Mouse (Mus musculus): ENCODE measurements around the gene Ppp2r2d.

The Ppp2r2d gene

GRCm38 (mm10) chr7:138856670-138857069 lies 10.8 kb downstream of the Ppp2r2d start:
- no peak for DNase-seq (ENCODE audit: low spot score in 2 of 2)

GRCm38 (mm10) chr7:138863950-138864572 lies 18.2 kb downstream of the Ppp2r2d start:
- DNase-seq (ENCODE audit: low spot score in 2 of 2): no peak

GRCm38 (mm10) chr7:138864776-138865175 lies 18.9 kb downstream of the Ppp2r2d start:
- no peak for DNase-seq (ENCODE audit: low spot score in 2 of 2)

GRCm38 (mm10) chr7:138867286-138867685 lies 21.4 kb downstream of the Ppp2r2d start:
- no peak for DNase-seq (ENCODE audit: low spot score in 2 of 2)

GRCm38 (mm10) chr7:138868316-138868715 lies 22.4 kb downstream of the Ppp2r2d start:
- DNase-seq (ENCODE audit: low spot score in 2 of 2): no peak

- no peak for DNase-seq (ENCODE audit: low spot score in 2 of 2)
Measured at GRCm38 (mm10) chr7:138872956-138873355, 27.1 kb downstream of the Ppp2r2d start.

- no peak for DNase-seq (ENCODE audit: low spot score in 2 of 2)
Measured at GRCm38 (mm10) chr7:138875031-138875430, 29.2 kb downstream of the Ppp2r2d start.

GRCm38 (mm10) chr7:138883724-138884123 lies 37.8 kb downstream of the Ppp2r2d start:
- DNase-seq (ENCODE audit: low spot score in 2 of 2): no peak

- DNase-seq (ENCODE audit: low spot score in 2 of 2): no peak
Measured at GRCm38 (mm10) chr7:138885365-138886289, 39.7 kb downstream of the Ppp2r2d start.

GRCm38 (mm10) chr7:138898122-138898521 lies 52.2 kb downstream of the Ppp2r2d start:
- no peak for DNase-seq (ENCODE audit: low spot score in 2 of 2)

- no peak for DNase-seq (ENCODE audit: low spot score in 2 of 2)
Measured at GRCm38 (mm10) chr7:138898743-138899142, 52.9 kb downstream of the Ppp2r2d start.

GRCm38 (mm10) chr7:138903886-138904435 lies 58.1 kb downstream of the Ppp2r2d start:
- DNase-seq (ENCODE audit: low spot score in 2 of 2): no peak

GRCm38 (mm10) chr7:138906441-138906840 lies 60.6 kb downstream of the Ppp2r2d start:
- no peak for DNase-seq (ENCODE audit: low spot score in 2 of 2)

GRCm38 (mm10) chr7:138907043-138907442 lies 61.2 kb downstream of the Ppp2r2d start:
- DNase-seq (ENCODE audit: low spot score in 2 of 2): no peak

- DNase-seq (ENCODE audit: low spot score in 2 of 2): no peak
Measured at GRCm38 (mm10) chr7:138907976-138908375, 62.1 kb downstream of the Ppp2r2d start.

GRCm38 (mm10) chr7:138908768-138909276 lies 62.9 kb downstream of the Ppp2r2d start:
- DNase-seq (ENCODE audit: low spot score in 2 of 2): no peak

GRCm38 (mm10) chr7:138909277-138910192 lies 63.7 kb downstream of the Ppp2r2d start, which contains the start of gene Bnip3:
Gene Bnip3, minus strand, starts transcription at chr7:138909519.
- DNase-seq (ENCODE audit: low spot score in 2 of 2): peak; percentile 60 to 81

- DNase-seq (ENCODE audit: low spot score in 2 of 2): no peak
Measured at GRCm38 (mm10) chr7:138910193-138910562, 64.3 kb downstream of the Ppp2r2d start.

- no peak for DNase-seq (ENCODE audit: low spot score in 2 of 2)
Measured at GRCm38 (mm10) chr7:138913616-138914015, 67.7 kb downstream of the Ppp2r2d start.

GRCm38 (mm10) chr7:138919156-138919944 lies 73.5 kb downstream of the Ppp2r2d start:
- DNase-seq (ENCODE audit: low spot score in 2 of 2): no peak
